Mouse (Mus musculus) forebrain, embryonic 10.5 days (tissue): Measurements from ENCODE around the gene Timm8a2. TPM values are rescaled to one million over a fixed set of nuclear protein-coding genes. Genes with fewer than 3 reads are reported as not detected.
"Not testable (repeated sequence)": the region's sequence is repeated elsewhere in the genome, so short reads cannot be mapped to it uniquely, and the experiment has no call there.

Experiments
- DNase-seq: peaks from one replicate; pipeline ENCODE4 v3.0.0-alpha.2; 2017; ENCODE audit warnings: low spot score; ENCODE audit errors: extremely low spot score
- H3K27ac ChIP-seq: fragments of 300-500 bp; sonication (generic); 2 replicates; pipeline ENCODE4 v1.5.1; 2016; ENCODE audit warnings: mild to moderate bottlenecking
- H3K27me3 ChIP-seq: fragments of 300-500 bp; sonication (generic); 2 replicates; pipeline ENCODE4 v1.6.1; 2016; ENCODE audit warnings: mild to moderate bottlenecking; ENCODE audit not compliant: poor library complexity, severe bottlenecking
- H3K36me3 ChIP-seq: fragments of 300-500 bp; sonication (generic); replicated peaks from 2 replicates; pipeline ENCODE4 v1.6.1; 2016; ENCODE audit warnings: mild to moderate bottlenecking, moderate library complexity
- H3K4me1 ChIP-seq: fragments of 300-500 bp; sonication (generic); 2 replicates; pipeline ENCODE4 v1.6.1; 2016
- H3K4me3 ChIP-seq: fragments of 300-500 bp; sonication (generic); 2 replicates; pipeline ENCODE4 v1.5.1; 2016; ENCODE audit warnings: mild to moderate bottlenecking, moderate library complexity
- H3K9me3 ChIP-seq: fragments of 300-500 bp; sonication (generic); 2 replicates; pipeline ENCODE4 v1.6.1; 2016; ENCODE audit warnings: mild to moderate bottlenecking, moderate library complexity
- WGBS: fragments of 180-500 bp; shearing (Covaris S2); methylation state at CpG from one replicate; pipeline ENCODE4 v1.1.7; 2016; 5-methylcytosine and 5-hydroxymethylcytosine counted together
- polyA plus RNA-seq: library from polyadenylated mRNA; unstranded; fragments of >200 nt; fragmentation: Nextera tagmentation; extraction: Ambion mirVana; gene quantifications from 2 replicates; pipeline ENCODE4 v1.2.1, GENCODE M21; 2016

Gene Timm8a2
- polyA plus RNA-seq, 1 experiment from 2014 or later, result not detected

DNA sequence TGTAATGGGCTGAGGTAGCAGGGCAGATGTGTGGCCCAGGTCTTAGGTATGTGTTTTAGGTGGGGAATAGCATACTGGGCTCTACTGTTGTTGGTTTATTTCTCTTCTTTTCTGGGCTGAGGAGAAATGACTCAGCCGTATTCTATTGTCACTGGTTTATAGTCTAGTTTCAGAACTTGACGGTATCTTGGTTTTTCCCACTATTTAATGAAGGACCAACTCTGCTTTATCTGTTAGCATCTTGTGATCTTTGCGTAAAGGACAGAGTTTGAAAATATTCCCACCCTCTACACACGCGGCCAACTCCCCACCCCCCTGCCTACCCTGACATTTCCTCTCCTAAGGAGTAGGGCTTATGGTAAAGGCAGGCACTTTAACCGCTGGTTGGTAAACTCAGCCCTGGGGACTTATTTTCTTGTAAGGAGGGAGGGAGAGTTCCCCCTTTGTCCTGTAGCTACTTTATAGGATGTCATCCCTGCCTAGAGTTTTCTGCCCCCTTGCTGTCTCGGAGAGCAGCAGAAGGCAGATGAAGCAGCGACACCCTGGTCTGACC lies 7.7 kb downstream of the Timm8a2 start:
- no peak for DNase-seq
- no peak overlapping the region for H3K4me3 ChIP-seq
- H3K36me3 ChIP-seq, result no peaks in the 10 kb centered on the region
- peaks cover 10% of the 10 kb centered on the region; the same call in 1 of the 2 replicates for H3K9me3 ChIP-seq
- H3K27me3 ChIP-seq, result no peaks in the 10 kb centered on the region
- H3K27ac ChIP-seq, result no peak overlapping the region
- 89% methylated on average over 8 of the region's 8 CpGs for WGBS
- H3K4me1 ChIP-seq, result no peaks in the 10 kb centered on the region

DNA sequence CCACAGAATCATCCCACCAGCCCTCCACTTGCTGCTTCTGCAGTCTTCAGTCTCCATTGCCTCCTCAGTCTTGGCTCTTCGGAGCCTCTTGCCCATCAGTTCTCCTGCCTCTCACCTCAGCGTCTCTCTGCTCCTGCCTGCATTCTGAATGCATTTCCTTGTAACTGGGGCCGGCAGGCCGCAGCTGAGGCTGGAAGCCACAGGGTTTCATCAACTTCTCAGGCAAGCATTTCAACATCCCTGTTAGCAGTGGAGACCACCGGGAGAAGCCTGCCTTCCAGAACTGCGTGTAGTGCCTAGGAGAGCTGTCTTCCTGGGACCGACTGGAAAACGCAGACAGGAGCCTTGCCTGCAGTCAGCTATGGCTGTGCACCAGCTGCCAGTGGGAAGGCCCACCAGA lies 13.3 kb downstream of the Timm8a2 start:
- no peaks in the 10 kb centered on the region for H3K36me3 ChIP-seq
- no peaks in the 10 kb centered on the region for H3K27me3 ChIP-seq
- H3K4me3 ChIP-seq, result no peak overlapping the region
- peaks cover 10% of the 10 kb centered on the region; the same call in 1 of the 2 replicates for H3K9me3 ChIP-seq
- no peaks in the 10 kb centered on the region for H3K4me1 ChIP-seq
- WGBS, result 93% methylated on average over 8 of the region's 8 CpGs
- no peak overlapping the region for H3K27ac ChIP-seq
- no peak for DNase-seq

DNA sequence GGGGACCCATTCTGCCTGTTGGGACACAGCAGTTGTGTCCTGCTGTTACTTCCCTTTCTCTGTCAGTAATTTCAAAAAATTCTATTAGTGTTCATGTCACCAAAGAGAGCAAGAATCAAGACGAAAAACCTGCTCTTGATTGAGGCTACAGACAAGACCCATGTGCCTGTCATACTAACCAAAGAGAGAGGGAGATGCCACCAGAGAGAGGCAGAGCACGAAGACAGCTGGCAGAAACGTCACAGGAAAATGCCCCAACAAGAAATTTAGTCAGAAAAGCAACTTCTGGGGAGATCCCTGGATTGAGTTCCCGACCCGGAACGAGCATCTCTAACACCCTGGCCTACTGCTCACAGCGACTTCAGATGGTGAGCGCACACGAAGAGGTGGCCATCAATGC lies 14.3 kb downstream of the Timm8a2 start:
- Histone ChIP-seq H3K27me3 (no peaks in the 10 kb centered on the region), H3K4me1 (no peaks in the 10 kb centered on the region), H3K9me3 (peaks cover 10% of the 10 kb centered on the region; the same call in 1 of the 2 replicates), H3K4me3 (no peak overlapping the region), H3K36me3 (no peaks in the 10 kb centered on the region), H3K27ac (no peak overlapping the region)
- DNase-seq, result no peak
- 91% methylated on average over 9 of the region's 9 CpGs for WGBS

DNA sequence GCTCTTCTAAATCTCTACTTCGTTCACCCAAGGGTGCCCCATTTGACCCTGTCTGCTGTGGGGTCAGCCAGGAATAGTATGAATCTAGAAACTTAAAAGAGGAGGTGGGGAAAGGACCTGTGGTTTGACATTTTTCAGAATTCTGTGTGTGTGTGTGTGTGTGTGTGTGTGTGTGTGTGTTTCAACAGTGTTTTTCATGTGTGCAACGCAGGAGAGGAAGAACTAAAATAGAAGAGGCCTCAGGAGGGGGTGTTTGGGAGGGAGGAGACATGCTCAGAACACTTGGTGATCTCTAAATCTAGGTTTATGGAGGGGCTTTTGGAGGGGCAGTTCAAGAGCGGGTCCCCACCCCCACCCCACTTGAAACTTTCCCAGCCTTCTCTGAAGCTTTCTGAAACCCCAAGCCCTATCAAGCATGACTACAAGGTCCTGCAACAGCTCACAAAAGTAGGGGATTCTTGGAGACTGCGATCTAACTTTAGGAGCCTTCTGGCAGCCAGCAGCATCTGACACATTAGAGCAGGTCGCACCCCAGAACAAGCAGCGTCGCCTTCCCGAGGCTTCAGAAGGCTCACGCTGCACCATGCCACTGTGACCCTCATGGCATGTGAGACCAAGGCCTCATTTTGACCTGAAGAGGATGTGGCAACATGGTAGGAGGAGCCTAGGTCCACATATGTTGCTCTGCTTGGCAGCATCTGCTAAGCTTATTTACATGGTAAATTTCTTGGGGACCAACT lies 18.6 kb downstream of the Timm8a2 start:
- Histone ChIP-seq H3K27me3 (no peaks in the 10 kb centered on the region), H3K27ac (no peak overlapping the region), H3K4me1 (no peaks in the 10 kb centered on the region), H3K4me3 (no peak overlapping the region), H3K9me3 (no peaks in the 10 kb centered on the region), H3K36me3 (no peaks in the 10 kb centered on the region)
- WGBS, result 93% methylated on average over 9 of the region's 9 CpGs
- DNase-seq, result no peak

DNA sequence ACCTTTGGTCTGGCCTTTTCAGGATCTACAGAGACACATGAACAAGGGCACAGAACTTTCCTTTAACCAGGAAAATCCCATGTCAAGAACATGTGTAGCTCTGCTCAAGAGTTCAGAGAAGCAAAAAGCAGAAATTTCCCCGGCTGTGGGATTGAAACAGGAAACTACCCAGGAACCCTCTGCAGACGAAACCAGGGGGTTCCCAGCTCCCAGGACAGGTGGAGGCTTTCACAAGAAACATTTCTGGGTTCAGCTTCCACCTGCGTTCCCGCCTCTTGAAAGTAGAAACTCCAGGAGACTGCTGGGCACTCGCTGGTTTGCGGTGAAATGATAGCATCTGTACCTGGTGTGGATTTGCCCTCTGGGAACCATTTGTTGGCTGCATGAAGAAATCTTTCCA lies 22.4 kb downstream of the Timm8a2 start:
- Histone ChIP-seq H3K27ac (no peak overlapping the region), H3K36me3 (no peaks in the 10 kb centered on the region), H3K4me3 (no peak overlapping the region), H3K9me3 (no peaks in the 10 kb centered on the region), H3K4me1 (no peaks in the 10 kb centered on the region), H3K27me3 (no peaks in the 10 kb centered on the region)
- 82% methylated on average over 6 of the region's 6 CpGs for WGBS
- DNase-seq, result no peak

DNA sequence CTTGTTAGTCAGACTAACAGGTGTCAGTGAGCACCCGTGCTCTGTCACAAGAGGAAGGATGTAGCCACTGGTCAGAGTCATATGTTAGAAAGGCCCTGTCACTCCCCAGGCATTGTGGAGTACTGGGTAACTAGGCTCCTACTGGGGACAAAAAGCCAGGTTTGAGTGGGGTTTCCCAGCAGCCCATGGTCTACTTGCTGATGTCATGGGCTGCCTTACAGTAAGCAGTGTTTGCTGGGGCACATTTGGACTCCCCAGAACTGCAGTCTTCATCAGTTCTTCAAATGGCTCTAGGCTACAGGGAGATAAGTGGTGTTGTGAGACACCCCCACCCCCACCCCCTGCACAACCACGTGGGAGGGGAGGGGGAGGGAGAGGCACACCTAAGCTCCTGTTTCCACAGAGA lies 23.5 kb downstream of the Timm8a2 start:
- WGBS, result 56% methylated on average over 2 of the region's 2 CpGs

DNA sequence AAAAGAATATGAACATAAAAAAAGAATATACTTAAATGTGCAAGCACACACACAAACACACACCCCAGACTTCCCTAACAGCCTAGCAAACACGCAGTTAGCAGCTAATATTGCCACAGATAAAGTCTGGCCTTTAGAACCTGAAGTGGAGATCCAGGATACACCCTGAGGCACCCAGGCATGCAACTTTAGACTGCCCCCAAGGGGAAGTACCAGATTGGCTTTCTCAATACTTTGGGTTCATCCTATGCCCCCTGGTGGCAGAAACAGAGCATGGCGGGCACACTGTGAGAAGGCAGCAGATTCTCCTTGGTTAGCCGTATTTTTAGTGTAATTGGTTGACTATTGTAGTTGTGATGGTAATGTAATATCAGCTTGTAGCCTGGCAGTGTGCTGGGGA lies 26.2 kb downstream of the Timm8a2 start:
- 9% methylated on average over 3 of the region's 3 CpGs for WGBS
- peak; percentile 58 for DNase-seq
- Histone ChIP-seq H3K36me3 (no peaks in the 10 kb centered on the region), H3K9me3 (no peaks in the 10 kb centered on the region), H3K4me1 (no peaks in the 10 kb centered on the region), H3K27ac (no peak overlapping the region), H3K27me3 (no peaks in the 10 kb centered on the region), H3K4me3 (no peak overlapping the region)

More for the DNA sequence above, 23.5 kb downstream of the Timm8a2 start:
- Histone ChIP-seq H3K4me1 (no peaks in the 10 kb centered on the region), H3K9me3 (no peaks in the 10 kb centered on the region), H3K27ac (no peak overlapping the region), H3K27me3 (no peaks in the 10 kb centered on the region), H3K4me3 (no peak overlapping the region), H3K36me3 (no peaks in the 10 kb centered on the region)
- DNase-seq, result no peak

DNA sequence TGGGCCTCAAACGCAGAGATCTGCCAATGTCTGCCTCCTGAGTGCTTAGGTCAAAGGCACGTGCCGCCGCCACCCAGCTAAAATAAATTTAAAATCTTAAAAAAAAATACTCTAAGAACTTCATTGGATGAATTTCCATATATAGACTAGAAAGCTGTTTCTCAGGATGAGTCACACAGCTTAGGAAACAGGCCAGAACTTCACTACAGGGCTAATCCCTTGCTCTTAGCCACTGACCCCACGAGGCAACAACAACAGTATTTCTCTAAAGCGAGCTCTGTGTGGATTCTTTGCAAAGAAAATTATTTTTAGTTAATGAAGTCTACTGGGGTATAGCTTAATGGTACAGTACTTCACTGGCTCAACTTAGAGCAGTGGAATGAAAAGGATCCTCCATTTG lies 26.9 kb downstream of the Timm8a2 start:
- Histone ChIP-seq H3K27me3 (no peaks in the 10 kb centered on the region), H3K4me3 (no peak overlapping the region), H3K27ac (no peak overlapping the region), H3K4me1 (no peaks in the 10 kb centered on the region), H3K36me3 (no peaks in the 10 kb centered on the region), H3K9me3 (no peaks in the 10 kb centered on the region)
- 91% methylated on average over 6 of the region's 6 CpGs for WGBS
- DNase-seq, result no peak

DNA sequence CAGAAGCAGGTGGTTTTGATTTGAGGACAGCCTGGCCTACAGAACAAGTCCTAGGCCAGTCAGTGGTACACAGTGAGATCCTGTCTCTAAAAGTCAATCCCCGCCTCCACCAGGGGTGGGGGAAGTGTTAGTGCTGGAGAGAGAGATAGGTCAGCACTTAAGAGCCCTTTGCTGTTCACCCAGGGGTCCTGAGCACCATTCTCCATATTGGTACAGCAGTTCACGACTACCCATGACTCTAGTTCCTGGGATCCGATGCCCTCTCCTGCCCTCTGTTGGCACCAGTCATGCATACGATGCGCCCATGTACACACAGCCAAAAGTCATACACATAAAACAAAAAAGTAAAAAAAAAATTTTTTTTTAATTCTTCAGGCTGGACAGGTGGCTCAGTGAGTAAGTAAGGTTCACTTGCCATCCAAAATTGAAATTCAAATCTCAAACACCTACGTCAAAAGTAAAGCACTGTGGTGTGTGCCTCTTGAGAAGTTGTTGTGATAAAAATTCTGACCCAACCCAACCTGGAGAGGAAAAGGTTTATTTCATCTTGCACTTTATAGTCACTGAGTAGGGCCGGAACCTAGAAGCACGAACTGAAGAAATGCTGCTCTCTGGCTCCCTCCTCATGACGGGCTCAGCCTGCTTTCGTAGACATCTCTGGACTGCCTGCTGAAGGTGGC lies 28.1 kb downstream of the Timm8a2 start:
- Histone ChIP-seq H3K9me3 (no peaks in the 10 kb centered on the region), H3K4me3 (no peak overlapping the region), H3K4me1 (peaks cover 2% of the 10 kb centered on the region; the same call in 1 of the 2 replicates), H3K27me3 (no peaks in the 10 kb centered on the region), H3K27ac (no peak overlapping the region), H3K36me3 (no peaks in the 10 kb centered on the region)
- no peak for DNase-seq
- WGBS, result 84% methylated on average over 10 of the region's 10 CpGs

DNA sequence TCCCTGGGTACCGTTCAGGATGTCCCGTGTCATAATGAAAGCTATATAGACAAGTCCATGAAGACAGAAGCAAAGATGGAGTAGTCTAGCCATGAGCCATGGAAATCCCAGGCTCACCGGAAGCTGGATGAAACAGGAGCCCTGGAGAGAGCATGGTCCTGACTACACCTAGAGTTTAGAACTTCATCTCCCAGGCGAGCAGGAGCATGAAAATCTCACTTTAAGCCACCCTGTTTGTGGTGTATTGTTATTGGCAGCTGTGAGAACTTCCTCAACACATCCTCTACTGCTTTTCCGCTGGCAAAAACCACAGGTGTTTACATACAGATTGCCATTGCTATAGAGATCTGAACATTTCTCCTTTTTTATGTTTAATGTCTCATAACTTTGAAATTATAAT lies 29.1 kb downstream of the Timm8a2 start:
- Histone ChIP-seq H3K27me3 (no peaks in the 10 kb centered on the region), H3K4me3 (no peak overlapping the region), H3K9me3 (no peaks in the 10 kb centered on the region), H3K4me1 (peaks cover 10% of the 10 kb centered on the region; the same call in 1 of the 2 replicates), H3K27ac (no peak overlapping the region), H3K36me3 (no peaks in the 10 kb centered on the region)
- WGBS, result 86% methylated on average over 5 of the region's 5 CpGs
- DNase-seq, result no peak

DNA sequence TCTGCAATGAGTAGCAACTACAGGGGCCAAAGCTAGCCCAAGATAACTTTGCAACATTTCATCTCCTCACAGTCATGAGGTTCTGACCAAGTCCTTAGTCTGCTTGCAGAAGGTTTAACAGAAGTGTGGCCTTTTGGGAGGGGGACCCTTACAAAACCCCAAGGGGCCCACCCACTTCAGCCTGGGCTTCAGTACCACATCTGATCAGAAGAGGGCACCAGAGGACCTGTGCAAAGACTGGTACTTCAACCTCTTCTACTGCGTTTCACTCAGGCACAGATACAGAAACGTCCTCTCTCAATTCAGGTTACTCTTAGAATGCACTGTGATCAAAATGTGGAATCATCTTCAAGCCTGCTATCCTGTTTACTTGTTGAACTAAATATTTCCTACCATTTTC lies 30.0 kb downstream of the Timm8a2 start:
- Histone ChIP-seq H3K27ac (no peak overlapping the region), H3K27me3 (no peaks in the 10 kb centered on the region), H3K9me3 (no peaks in the 10 kb centered on the region), H3K4me1 (peaks cover 19% of the 10 kb centered on the region), H3K36me3 (no peaks in the 10 kb centered on the region), H3K4me3 (no peak overlapping the region)
- WGBS, result 12% methylated on average over 2 of the region's 2 CpGs
- DNase-seq, result peak; percentile 46

DNA sequence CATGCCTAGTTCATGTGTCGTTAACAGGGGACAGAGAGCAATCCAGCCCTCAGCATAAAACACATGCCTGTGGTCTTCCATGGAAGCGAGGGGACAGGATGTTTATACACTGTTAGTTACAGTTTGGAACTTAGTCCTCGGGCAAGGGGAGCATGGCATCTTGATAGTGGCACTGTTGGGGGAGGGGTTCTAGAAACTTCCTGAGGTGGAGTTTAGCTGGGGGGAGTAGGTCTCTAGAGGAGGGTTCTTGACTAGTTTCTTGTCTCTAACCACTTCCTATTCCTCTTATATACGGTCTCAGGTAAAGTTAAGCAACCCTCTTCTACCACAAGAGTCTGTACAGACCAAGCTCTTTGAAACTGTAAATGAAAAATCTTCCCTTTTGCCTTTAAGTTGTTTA lies 31.8 kb downstream of the Timm8a2 start:
- Histone ChIP-seq H3K4me3 (no peak overlapping the region), H3K4me1 (peaks cover 21% of the 10 kb centered on the region), H3K27ac (no peak overlapping the region), H3K27me3 (no peaks in the 10 kb centered on the region), H3K9me3 (no peaks in the 10 kb centered on the region), H3K36me3 (no peaks in the 10 kb centered on the region)
- no peak for DNase-seq
- 81% methylated on average over 4 of the region's 4 CpGs for WGBS

DNA sequence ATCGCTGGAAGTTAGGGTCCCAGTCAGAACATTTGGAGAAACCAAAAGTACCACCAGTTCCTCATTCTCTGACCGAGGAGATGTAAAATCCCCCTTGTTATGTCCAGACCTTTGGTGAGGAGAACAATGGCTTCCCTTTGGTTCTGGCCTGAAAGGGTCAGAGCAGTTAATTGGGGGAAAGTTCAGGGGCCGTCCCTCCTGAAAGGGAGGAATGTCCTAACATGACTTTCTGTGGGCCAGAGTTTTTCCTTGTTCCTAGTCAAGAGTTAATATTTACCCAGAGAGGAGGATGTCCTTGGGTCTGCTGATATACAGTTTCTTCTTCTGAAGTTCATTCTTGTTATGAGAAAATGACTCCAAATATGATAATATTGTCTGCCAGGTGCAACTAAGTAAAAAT lies 33.6 kb downstream of the Timm8a2 start:
- H3K27ac ChIP-seq, DNase-seq, H3K27me3 ChIP-seq, H3K36me3 ChIP-seq, H3K4me3 ChIP-seq, H3K9me3 ChIP-seq: not testable (repeated sequence)
- H3K4me1 ChIP-seq, result peaks cover 21% of the 10 kb centered on the region
- 42% methylated on average over 3 of the region's 3 CpGs for WGBS
